Mouse (Mus musculus): ENCODE measurements at regions not wholly inside any gene's neighbourhood (a gene's known extent, or its start where the extent isn't known, plus 50 kb on each side); places are given as distances from the start of the nearest gene placed in this dataset.

- H3K27ac ChIP-seq (replicated peaks; ENCODE audit: low read depth, low read length) = no peak overlapping the region
- no peak overlapping the region for H3K4me3 ChIP-seq (replicated peaks; ENCODE audit: low read depth, low read length)
- no peak overlapping the region for H3K9ac ChIP-seq (replicated peaks; ENCODE audit: low read length)
- no peaks in the 10 kb centered on the region for H3K36me3 ChIP-seq (ENCODE audit: control insufficient read depth, insufficient read depth, low read length)
- ATAC-seq (ENCODE audit: low FRiP score, low TSS enrichment) = no peak
- H3K4me2 ChIP-seq (ENCODE audit: low read length) = no peak overlapping the region
- H3K9me3 ChIP-seq (ENCODE audit: control insufficient read depth, low read length) = no peaks in the 10 kb centered on the region
- DNase-seq = peak; percentile 28
- 0 out of 2 replicates have a peak, but pooled peaks cover 3% of the 10 kb centered on the region for H3K4me1 ChIP-seq (ENCODE audit: control insufficient read depth, insufficient read depth, low read length)
- WGBS = 24% methylated on average over 2 of the region's 2 CpGs
- H3K27me3 ChIP-seq (ENCODE audit: control insufficient read depth, insufficient read depth, low read length) = no peaks in the 10 kb centered on the region
Observed at GRCm38 (mm10) chr6:79894448-79894847, 76.7 kb downstream of the Gm20594 start.

Data from midbrain, embryonic 14.5 days (tissue).